9 mouse cellular contexts compared by ENCODE assay signal in the genomic region with DNA sequence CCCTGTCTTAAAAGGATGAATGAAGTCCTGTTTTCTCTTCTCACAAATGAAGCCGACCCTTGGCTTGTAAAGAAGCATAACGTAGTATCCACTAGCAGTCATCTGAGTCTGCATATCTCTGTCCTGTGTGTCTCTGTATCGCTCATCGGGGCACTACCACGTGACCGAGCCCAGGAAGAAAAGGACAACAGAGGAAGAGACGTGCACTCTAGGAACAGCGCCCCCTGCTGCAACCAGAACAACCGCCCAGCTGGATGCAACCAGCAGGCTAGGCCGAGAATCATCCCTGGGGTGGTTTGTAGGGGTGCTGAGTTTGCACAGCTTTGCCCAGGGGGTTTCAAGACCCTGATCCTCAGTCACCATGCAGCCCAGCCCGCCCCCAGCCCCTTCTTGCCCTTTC. TPM values are rescaled to one million over a fixed set of nuclear protein-coding genes. Genes with fewer than 3 reads are reported as not detected.
DNase-seq lines count a peak whose midpoint lies in the region; ATAC-seq and TF ChIP-seq lines count a peak whose summit lies in the region.
"Had no signal": no experiment of that assay in that cellular context is flagged by ENCODE, and none has a peak within 500 bp of the region (broad histone marks: within the 10 kb centered on the region; RNA-seq: fewer than 3 reads in every experiment).

No protein-coding gene starts in this region.

- ATAC-seq in activated CD4-positive, CD25-positive, alpha-beta regulatory T cell, adult 4 months: peak; percentile 14

- H3K27ac ChIP-seq in layer of hippocampus, adult 2 months: no peak overlapping the region

- no peak overlapping the region for H3K4me3 ChIP-seq in layer of hippocampus, adult 2 months

- no peak for DNase-seq in layer of hippocampus, adult 2 months (ENCODE audit: low spot score in 2 of 2)
- no peak for DNase-seq in layer of hippocampus, adult 9-10 months (ENCODE audit: low spot score)
- peak; percentile 88 for DNase-seq in CD4-positive, CD25-positive, alpha-beta regulatory T cell, adult 2 months (ENCODE audit: low read depth, low spot score)
- peak; percentile 89 for DNase-seq in naive thymus-derived CD4-positive, alpha-beta T cell, adult 2 months (ENCODE audit: low read depth)
- DNase-seq in cerebellum, postnatal 36 days: no peak
- no peak for DNase-seq in kidney, adult 11 months
- DNase-seq in urinary bladder, postnatal 14 days (ENCODE audit: low spot score): no peak

- TF ChIP-seq CTCF in layer of hippocampus, adult 2 months (conservative IDR thresholded peaks at IDR 0.05): peak; percentile 65

RNA-seq across cellular contexts. Expression of a gene that starts 7.5 kb away (rescaled TPM):
- total RNA-seq in layer of hippocampus, adult 2 months (2021): 10 to 100 TPM; 17.3 to 26.9 TPM
- polyA plus RNA-seq in activated CD4-positive, CD25-positive, alpha-beta regulatory T cell, adult 4 months (2017; shearing (Covaris generic)): 1,000 to 10,000 TPM; 2,132 to 2,220 TPM

RNA-seq across cellular contexts. Expression of a gene that starts 16.5 kb away (rescaled TPM):
- 100 to 1,000 TPM; 117 to 121 TPM for total RNA-seq in layer of hippocampus, adult 2 months (2021)
- polyA plus RNA-seq in activated CD4-positive, CD25-positive, alpha-beta regulatory T cell, adult 4 months (2017; shearing (Covaris generic)): not detected

RNA-seq across cellular contexts. Expression of a gene that starts 22.2 kb away (rescaled TPM):
- 100 to 1,000 TPM in 1 of 2 experiments, 10 to 100 TPM in 1; 90.9 to 114 TPM for total RNA-seq in layer of hippocampus, adult 2 months (2021)
- polyA plus RNA-seq in activated CD4-positive, CD25-positive, alpha-beta regulatory T cell, adult 4 months (2017; shearing (Covaris generic)): not detected

RNA-seq across cellular contexts. Expression of a gene that starts 24.4 kb away (rescaled TPM):
- 10 to 100 TPM; 37.9 to 41.9 TPM for total RNA-seq in layer of hippocampus, adult 2 months (2021)
- polyA plus RNA-seq in activated CD4-positive, CD25-positive, alpha-beta regulatory T cell, adult 4 months (2017; shearing (Covaris generic)): under 1 TPM in 1 of 2 experiments, not detected in 1; 0.19 TPM

RNA-seq across cellular contexts. Expression of a gene that starts 41.7 kb away (rescaled TPM):
- 1 to 10 TPM in 1 of 2 experiments, not detected in 1; 1.7 TPM for total RNA-seq in layer of hippocampus, adult 2 months (2021)
- polyA plus RNA-seq in activated CD4-positive, CD25-positive, alpha-beta regulatory T cell, adult 4 months (2017; shearing (Covaris generic)): not detected
- total RNA-seq: left cerebral cortex, postnatal 25 days had no signal

Comparison
In these comparisons a context has a peak if more than half of its experiments do, and no peak if none do; other contexts are left out.
1. DNase-seq: peak in CD4-positive, CD25-positive, alpha-beta regulatory T cell, adult 2 months (single experiment) and naive thymus-derived CD4-positive, alpha-beta T cell, adult 2 months (single experiment); none in layer of hippocampus, adult 2 months (0 of 2), layer of hippocampus, adult 9-10 months (single experiment), cerebellum, postnatal 36 days (0 of 2), kidney, adult 11 months (single experiment) and urinary bladder, postnatal 14 days (single experiment).